Mouse (Mus musculus) frontal cortex, postnatal 14 days (tissue): ENCODE measurements around the gene Polg2.
"Not testable (repeated sequence)": the region's sequence is repeated elsewhere in the genome, so short reads cannot be mapped to it uniquely, and the experiment has no call there.

Experiments used
- DNase-seq, 2 experiments: peaks; one replicate each; pipeline ENCODE4 v3.0.0; 2022; ENCODE audit warnings: low spot score in 2 of 2

Gene Polg2

DNA sequence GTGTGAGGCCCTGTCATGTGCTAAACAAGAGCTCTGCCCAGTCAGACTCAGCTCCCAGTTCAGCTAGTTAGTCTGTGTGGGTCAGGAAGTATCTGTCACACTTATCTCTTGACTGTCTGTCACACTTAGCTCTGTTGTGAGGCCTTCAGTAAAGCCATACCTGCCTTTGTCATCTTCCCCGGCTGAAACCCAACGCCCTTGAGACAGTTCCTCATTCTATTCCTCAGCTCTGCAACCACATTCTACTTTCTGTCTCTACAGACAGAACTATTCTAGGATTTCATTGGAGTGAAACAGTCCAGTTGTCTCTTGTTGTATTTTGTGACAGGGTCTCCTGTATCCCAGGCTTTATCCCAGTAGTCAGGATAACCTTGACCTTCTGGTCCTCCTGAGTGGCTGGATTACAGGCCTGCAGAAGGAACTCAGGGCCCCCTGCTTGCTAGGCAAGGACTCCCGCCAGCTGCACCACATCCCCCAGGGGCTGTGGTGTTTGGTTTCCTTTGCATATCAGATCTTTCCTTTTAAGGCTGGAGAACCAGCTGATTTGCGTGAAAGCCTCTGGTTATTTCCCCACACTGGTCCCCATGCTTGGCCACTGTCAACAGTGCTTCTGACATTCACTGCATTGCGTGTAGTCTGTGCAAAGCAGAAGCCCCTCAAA is 17.1 kb downstream of the Polg2 start:
- no peak for DNase-seq

- DNase-seq, result no peak
Measured at GRCm38 (mm10) chr11:106760511-106760910, 18.8 kb downstream of the Polg2 start.

GRCm38 (mm10) chr11:106759028-106759427 is 20.3 kb downstream of the Polg2 start:
- no peak for DNase-seq

DNA sequence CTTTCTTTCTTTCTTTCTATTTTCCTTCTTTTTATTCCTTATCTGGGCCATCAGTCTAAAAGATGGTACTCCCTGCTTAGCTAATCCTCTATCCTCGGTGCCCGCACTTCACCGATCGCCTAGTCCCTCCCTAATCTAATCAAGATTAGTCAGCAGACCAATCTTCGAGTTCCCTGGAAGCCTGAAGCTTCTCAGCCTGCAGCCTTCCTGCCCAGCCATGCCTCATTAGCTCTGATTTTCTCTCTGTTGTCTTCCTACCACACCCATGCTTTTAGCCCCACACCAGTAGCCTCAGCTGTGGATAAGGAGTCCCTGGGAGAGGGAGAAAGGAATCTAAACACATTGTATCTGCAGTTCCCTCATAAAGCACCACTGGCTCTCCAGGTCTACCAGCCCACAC is 23.8 kb downstream of the Polg2 start:
- DNase-seq, result no peak

DNA sequence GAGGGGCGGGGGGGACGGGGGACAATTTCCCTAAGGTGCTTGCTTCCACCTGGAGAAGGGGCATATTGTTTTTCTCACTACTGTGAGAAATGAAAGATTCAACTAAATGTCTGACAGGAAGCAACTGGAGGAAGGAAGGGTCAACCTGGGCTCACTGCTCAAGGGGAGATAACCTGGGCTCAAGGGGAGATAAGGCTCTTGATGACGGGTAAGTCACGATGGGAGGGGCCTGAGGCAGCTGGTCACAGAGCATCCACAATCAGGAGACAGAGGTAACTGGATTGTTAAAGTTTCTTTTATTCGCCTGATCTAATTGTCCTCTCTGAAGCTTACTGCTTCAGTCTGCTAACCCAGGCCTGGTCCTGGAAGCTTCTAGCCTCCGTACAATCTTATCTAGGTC is 26.0 kb downstream of the Polg2 start:
- no peak for DNase-seq

DNA sequence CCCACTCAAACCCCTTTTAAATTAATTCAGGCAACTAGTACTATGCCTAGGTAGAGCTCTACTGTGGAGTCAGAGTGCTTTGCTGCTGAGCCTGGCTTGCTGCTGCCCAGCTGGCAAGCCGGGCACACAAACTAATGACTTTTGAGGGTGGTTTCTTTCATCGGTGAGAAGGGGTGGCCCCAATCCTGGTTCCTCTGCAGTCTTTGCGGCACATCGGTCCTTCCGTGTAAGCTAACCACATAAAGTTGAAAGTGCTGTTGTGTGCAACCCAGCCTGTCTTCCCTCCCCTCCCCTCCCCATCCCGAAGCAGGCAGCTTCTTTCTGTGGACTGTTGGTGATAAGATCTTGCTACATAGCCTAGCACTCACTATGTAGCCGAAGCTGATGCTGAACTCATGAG is 27.2 kb downstream of the Polg2 start:
- no peak for DNase-seq

GRCm38 (mm10) chr11:106751039-106752018 is 28.0 kb downstream of the Polg2 start, which contains the start of gene Milr1:
Gene Milr1, plus strand, starts transcription at chr11:106751226.
- DNase-seq, result no peak

GRCm38 (mm10) chr11:106750121-106750751 is 29.1 kb downstream of the Polg2 start, which contains the start of gene Pecam1:
Gene Pecam1, minus strand, starts transcription at chr11:106750628.
- no peak for DNase-seq

DNA sequence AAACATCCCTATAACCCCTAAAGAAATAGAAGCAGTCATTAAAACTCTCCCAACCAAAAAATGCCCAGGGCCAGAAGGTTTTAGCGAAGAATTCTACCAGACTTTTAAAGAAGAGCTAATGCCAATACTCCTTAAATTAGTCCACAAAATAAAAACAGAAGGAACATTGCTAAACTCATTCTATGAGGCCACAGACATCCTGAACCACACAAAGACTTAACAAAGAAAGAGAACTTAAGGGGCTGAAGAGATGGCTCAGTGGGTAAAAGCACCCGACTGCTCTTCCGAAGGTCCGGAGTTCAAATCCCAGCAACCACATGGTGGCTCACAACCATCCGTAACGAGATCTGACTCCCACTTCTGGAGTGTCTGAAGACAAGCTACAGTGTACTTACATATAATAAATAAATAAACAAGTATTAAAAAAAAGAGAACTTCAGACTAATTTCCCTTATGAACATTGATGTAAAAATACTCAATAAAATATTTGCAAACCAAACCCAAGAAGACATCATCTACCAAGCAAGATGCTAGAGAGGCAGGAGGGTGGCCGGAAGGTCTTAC is 29.7 kb downstream of the Polg2 start:
- DNase-seq, result not testable (repeated sequence)

DNA sequence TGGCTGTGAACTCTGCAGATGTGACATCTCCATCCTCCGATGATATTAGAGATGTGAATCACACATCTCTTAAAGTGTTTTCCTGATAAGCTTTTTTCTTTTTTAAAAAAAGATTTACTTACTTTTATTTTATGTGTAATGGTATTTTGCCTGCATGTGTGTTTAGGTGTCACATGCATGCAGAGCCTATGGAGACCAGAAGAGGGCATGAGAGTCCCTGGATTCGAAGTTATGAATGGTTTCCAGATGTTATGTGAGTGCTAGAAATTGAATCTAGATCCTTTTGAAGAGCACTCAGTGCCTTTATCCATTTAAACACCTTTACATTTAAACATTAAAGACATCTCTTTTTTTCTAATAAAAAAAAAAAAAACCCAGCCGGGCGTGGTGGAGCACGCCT is 34.4 kb downstream of the Polg2 start:
- no peak for DNase-seq

DNA sequence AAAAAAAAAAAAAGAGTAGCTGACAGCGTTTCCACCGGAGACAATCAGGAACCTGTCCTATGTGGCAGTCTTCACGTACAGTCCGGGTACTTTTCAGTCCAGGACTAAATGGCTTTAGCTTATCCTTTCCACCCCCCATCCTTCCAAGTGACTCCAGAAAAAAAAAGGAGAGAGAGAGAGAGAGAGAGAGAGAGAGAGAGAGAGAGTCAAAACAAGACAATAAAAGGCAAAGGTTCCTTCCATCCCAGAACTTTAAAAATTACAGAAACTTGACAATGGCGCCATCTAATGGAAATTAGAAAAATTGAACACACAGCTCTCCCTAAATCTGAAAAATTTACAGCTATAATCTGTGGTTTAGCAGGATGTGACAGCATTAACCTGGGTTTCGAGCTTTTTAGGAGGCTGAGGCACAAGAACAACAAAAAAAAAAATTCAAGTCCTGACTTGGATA is 36.9 kb downstream of the Polg2 start:
- no peak for DNase-seq

- DNase-seq, result no peak
Measured at GRCm38 (mm10) chr11:106741826-106742225, 37.5 kb downstream of the Polg2 start.

DNA sequence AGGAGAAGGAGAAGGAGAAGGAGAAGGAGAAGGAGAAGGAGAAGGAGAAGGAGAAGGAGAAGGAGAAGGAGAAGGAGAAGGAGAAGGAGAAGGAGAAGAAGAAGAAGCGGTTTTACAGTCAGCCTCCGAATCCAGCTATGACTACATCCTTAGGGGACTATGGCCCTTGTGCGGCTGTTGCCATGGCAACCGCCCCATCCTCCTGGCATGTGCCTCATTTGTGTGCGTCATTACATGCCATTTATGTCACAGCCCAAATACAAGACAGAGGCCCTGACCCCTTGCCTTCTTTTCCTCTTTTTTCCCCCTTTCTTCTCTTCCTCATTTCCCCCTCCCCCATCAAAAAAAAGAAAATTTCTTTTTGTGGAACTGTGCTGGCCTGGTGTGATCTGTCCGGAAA is 38.1 kb downstream of the Polg2 start:
- DNase-seq, result no peak

DNA sequence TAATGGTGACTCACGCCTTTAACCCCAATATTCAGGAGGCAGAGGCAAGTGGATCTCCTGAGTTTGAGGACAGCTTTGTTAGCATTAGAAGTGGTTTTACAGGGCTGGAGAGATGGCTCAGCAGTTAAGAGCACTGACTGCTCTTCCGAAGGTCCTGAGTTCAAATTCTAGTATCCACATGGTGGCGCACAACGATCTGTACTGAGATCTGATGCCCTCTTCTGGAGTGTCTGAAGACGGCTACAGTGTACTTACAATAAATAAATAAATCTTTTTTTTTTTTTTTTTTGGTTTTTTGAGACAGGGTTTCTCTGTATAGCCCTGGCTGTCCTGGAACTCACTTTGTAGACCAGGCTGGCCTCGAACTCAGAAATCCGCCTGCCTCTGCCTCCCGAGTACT is 38.6 kb downstream of the Polg2 start:
- not testable (repeated sequence) for DNase-seq

DNA sequence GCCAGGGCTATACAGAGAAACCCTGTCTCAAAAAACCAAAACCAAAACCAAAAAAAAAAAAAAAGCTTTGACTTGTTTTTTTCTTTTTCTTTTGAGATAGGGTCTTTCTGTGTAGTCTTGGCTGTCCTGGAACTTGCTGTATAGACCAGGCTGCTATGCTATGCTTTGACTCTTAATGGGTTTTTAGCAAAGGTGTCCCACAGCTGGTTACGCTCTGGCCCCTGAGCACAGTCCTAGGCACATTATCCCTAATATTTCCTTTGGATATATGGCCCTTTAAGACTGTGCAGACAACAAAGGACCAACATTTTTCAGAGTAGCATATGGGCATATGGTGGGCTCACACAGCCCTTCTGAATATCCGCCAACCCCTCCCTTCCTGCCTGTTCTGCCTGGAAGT is 40.2 kb downstream of the Polg2 start:
- DNase-seq, result no peak

DNA sequence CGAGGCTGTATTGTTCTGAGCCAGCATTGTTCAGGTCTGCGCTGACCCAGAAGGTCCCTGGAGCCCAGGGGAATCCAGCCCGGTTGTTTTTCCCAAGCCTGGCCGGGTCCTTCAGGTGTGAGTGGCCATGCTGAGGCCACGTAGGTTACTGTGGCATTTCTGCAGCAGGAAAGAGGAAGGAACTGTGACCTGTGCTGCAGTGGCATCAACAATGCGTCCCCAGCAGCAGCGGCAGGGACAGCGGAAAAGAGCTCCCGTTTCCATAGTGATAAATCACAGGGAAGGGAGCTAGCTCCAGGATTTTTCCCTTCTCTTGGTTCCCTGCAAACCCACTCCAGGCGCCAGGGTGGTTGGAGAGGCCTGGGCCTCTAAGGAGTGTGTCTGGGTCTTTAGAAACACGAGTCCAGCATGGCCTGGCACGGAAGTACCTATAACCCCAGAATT is 42.1 kb downstream of the Polg2 start:
- peak in 1 of 2 experiments; percentile 40 for DNase-seq

- DNase-seq, result no peak
Measured at GRCm38 (mm10) chr11:106736614-106737013, 42.7 kb downstream of the Polg2 start.

DNA sequence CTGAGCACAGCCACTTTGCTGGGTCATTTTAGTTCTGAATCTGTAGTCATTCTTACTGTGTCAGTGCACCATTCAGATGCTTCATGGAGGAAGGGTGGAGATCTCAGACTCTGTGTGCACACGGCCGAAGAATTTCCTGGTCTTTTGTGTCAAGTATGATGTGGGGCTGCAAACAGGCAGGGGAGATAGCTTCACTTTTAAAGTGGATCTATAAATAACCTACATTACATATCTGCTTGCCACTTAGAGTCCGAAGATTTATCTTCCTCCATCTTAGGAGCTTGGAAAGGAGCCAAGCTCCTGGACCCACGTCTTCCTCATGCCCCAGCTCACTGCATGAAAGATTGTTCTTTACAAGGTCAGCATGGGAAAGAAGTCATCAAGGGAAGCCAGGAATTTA is 48.6 kb downstream of the Polg2 start:
- no peak for DNase-seq

DNA sequence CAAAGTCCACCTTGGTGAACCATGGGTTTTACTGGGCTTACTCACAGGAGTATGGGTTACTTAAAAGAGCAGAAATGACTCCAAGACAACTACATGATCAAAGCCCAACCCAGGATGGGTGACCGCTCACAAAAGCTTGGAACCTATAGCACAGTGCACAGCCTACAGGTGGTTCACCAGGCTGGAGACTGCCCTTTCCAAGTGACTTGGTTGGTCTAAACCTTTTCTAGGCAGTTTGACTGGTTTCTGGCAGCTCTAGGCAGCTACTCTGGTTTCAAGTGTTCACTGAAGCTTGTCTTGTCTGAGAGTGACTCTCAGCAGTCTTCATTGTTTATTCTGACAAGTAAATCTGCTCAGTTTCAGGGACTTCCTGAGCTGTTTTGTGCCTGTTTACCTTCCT is 49.7 kb downstream of the Polg2 start:
- no peak for DNase-seq

DNA sequence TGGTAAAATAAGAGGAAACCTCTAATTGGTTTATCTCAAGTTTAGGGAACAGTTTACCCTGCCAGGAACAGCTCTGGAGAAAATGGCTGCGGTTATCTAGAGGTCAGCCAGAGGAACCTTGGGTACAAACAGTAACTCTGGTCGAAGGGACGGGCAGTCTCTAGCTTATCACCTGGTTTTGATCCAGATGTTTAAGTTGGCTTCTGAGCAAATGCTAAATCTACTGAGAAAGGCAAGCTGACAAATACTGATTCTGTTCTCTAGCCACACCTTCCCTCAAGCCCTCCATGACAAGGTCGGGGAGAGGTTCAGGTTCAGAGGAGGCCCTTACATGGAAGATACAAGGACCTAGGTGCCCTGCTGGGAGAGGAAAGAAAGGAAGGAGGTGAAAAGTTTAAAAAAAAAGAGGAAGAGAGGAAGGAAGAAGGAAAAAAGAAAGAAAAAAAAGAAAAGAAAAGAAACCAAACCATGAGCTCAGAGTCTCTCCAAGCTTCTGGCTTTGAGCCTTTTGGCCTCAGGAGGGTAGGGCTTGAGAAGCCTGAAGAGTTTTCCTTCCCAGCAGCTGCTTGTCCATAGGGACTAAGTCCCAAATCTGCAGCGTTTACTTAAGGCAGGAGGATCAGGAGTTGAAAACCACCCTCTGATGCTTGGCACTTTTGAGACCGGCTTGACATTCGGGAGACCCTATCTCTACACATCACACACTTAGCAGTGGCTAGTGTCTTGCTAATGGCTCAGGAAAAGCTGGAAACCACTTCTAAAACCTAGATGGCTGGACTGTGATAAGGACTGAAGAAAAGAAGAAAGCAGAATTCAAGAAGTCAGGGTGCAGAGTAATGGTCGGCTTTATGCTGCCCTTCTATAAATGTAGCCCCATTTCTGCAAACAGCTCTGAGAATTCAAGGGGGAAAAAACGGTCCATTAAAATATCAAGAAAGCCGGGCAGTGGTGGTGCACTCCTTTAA is 50.7 kb downstream of the Polg2 start:
- no peak for DNase-seq

GRCm38 (mm10) chr11:106727967-106728366 is 51.4 kb downstream of the Polg2 start:
- DNase-seq, result no peak
